Mouse (Mus musculus) megakaryocyte progenitor cell, adult 5-6 weeks (primary cell): ENCODE results near the gene Brpf1. TPM values are rescaled to one million over a fixed set of nuclear protein-coding genes. Genes with fewer than 3 reads are reported as not detected.

Experiments used
- ATAC-seq: replicated peaks from 2 replicates; pipeline ENCODE4 v1.8.0; 2016; ENCODE audit warnings: mild to moderate bottlenecking, moderate TSS enrichment, inconsistent platforms; ENCODE audit not compliant: poor library complexity
- total RNA-seq, 2 experiments: library from RNA; stranded (forward) in 1 of 2; stranded (reverse) in 1 of 2; fragments of 157-497, 149-512 nt in 1 of 2; fragments of 200-1000 nt in 1 of 2; gene quantifications; 2 replicates each; pipeline versions ENCODE4 v1.2.3 to v1.2.4; 2015 to 2017

The Brpf1 gene
- total RNA-seq, 2 experiments from 2014 or later = 33.9 to 36.6 TPM

- peak; percentile 83 for ATAC-seq
Measured at GRCm38 (mm10) chr6:113351653-113352052, 44.7 kb downstream of the Brpf1 start.

- no peak for ATAC-seq
Measured at GRCm38 (mm10) chr6:113352820-113353219, 45.9 kb downstream of the Brpf1 start.

- ATAC-seq = no peak
Measured at GRCm38 (mm10) chr6:113353696-113354095, 46.8 kb downstream of the Brpf1 start.

- ATAC-seq = no peak
Measured at GRCm38 (mm10) chr6:113361476-113361875, 54.5 kb downstream of the Brpf1 start.

GRCm38 (mm10) chr6:113362241-113362640, 55.3 kb downstream of the Brpf1 start:
- ATAC-seq = no peak

- ATAC-seq = no peak
Measured at GRCm38 (mm10) chr6:113364518-113365135, 57.7 kb downstream of the Brpf1 start.

GRCm38 (mm10) chr6:113366639-113367038, 59.7 kb downstream of the Brpf1 start:
- ATAC-seq = no peak

GRCm38 (mm10) chr6:113367574-113367973, 60.6 kb downstream of the Brpf1 start:
- no peak for ATAC-seq

- no peak for ATAC-seq
Measured at GRCm38 (mm10) chr6:113368124-113368523, 61.2 kb downstream of the Brpf1 start.

GRCm38 (mm10) chr6:113368577-113368976, 61.6 kb downstream of the Brpf1 start:
- no peak for ATAC-seq

GRCm38 (mm10) chr6:113370194-113370929, 63.4 kb downstream of the Brpf1 start:
- ATAC-seq = no peak

GRCm38 (mm10) chr6:113373491-113373890, 66.6 kb downstream of the Brpf1 start:
- peak; percentile 17 for ATAC-seq

Other genes starting within 250 kb of the Brpf1 start
- 99.9 and 127 TPM in 2 replicates for gene Setd5, start 229.8 kb upstream of the Brpf1 start, total RNA-seq (2015)
- gene Setd5, start 229.8 kb upstream of the Brpf1 start, total RNA-seq (2017) = 48.3 and 73.6 TPM in 2 replicates
- 0.15 and 0.39 TPM in 2 replicates for gene Lhfpl4, start 111.8 kb upstream of the Brpf1 start, total RNA-seq (2015)
- gene Lhfpl4, start 111.8 kb upstream of the Brpf1 start, total RNA-seq (2017) = not detected in 2 replicates
- 22.7 and 24.3 TPM in 2 replicates for gene Mtmr14, start 69.3 kb upstream of the Brpf1 start, total RNA-seq (2015)
- gene Mtmr14, start 69.3 kb upstream of the Brpf1 start, total RNA-seq (2017) = 39.7 and 55.8 TPM in 2 replicates
- gene Cpne9, start 24.8 kb upstream of the Brpf1 start, total RNA-seq (2015) = 0.49 TPM in 1 of 2 replicates, not detected in the other
- not detected in 2 replicates for gene Cpne9, start 24.8 kb upstream of the Brpf1 start, total RNA-seq (2017)
- gene Ogg1, start 19.8 kb downstream of the Brpf1 start, total RNA-seq (2015) = 12.7 and 13.4 TPM in 2 replicates
- gene Ogg1, start 19.8 kb downstream of the Brpf1 start, total RNA-seq (2017) = 4.1 and 9.7 TPM in 2 replicates
- gene Camk1, start 36.8 kb downstream of the Brpf1 start, total RNA-seq (2015) = 10.2 and 15.2 TPM in 2 replicates
- gene Camk1, start 36.8 kb downstream of the Brpf1 start, total RNA-seq (2017) = 16.6 and 24.3 TPM in 2 replicates
- gene Tada3, start 70.7 kb downstream of the Brpf1 start, total RNA-seq (2015) = 23.0 and 24.5 TPM in 2 replicates
- 11.9 and 13.9 TPM in 2 replicates for gene Tada3, start 70.7 kb downstream of the Brpf1 start, total RNA-seq (2017)
- 171 and 208 TPM in 2 replicates for gene Arpc4, start 71.0 kb downstream of the Brpf1 start, total RNA-seq (2015)
- gene Arpc4, start 71.0 kb downstream of the Brpf1 start, total RNA-seq (2017) = 306 and 331 TPM in 2 replicates
- gene Ttll3, start 82.1 kb downstream of the Brpf1 start, total RNA-seq (2015) = 2.5 and 4.3 TPM in 2 replicates
- 2.0 and 2.9 TPM in 2 replicates for gene Ttll3, start 82.1 kb downstream of the Brpf1 start, total RNA-seq (2017)
- 3.5 and 5.7 TPM in 2 replicates for gene Rpusd3, start 112.2 kb downstream of the Brpf1 start, total RNA-seq (2015)
- 9.2 and 11.8 TPM in 2 replicates for gene Rpusd3, start 112.2 kb downstream of the Brpf1 start, total RNA-seq (2017)
- not detected in 2 replicates for gene Cidec, start 128.6 kb downstream of the Brpf1 start, total RNA-seq (2015)
- gene Cidec, start 128.6 kb downstream of the Brpf1 start, total RNA-seq (2017) = not detected in 2 replicates
- 76.3 and 85.0 TPM in 2 replicates for gene Jagn1, start 135.4 kb downstream of the Brpf1 start, total RNA-seq (2015)
- 21.7 and 28.0 TPM in 2 replicates for gene Jagn1, start 135.4 kb downstream of the Brpf1 start, total RNA-seq (2017)
- 0.44 and 1.2 TPM in 2 replicates for gene Il17re, start 151.3 kb downstream of the Brpf1 start, total RNA-seq (2015)
- gene Il17re, start 151.3 kb downstream of the Brpf1 start, total RNA-seq (2017) = 0.21 and 0.34 TPM in 2 replicates
- not detected in 2 replicates for gene Il17rc, start 164.3 kb downstream of the Brpf1 start, total RNA-seq (2015)
- not detected in 2 replicates for gene Il17rc, start 164.3 kb downstream of the Brpf1 start, total RNA-seq (2017)
- 5.9 and 6.1 TPM in 2 replicates for gene Creld1, start 176.2 kb downstream of the Brpf1 start, total RNA-seq (2015)
- 4.7 and 6.6 TPM in 2 replicates for gene Creld1, start 176.2 kb downstream of the Brpf1 start, total RNA-seq (2017)
- gene Prrt3, start 194.8 kb downstream of the Brpf1 start, total RNA-seq (2015) = not detected in 2 replicates
- not detected in 2 replicates for gene Prrt3, start 194.8 kb downstream of the Brpf1 start, total RNA-seq (2017)
- gene Emc3, start 224.5 kb downstream of the Brpf1 start, total RNA-seq (2015) = 60.4 and 64.5 TPM in 2 replicates
- gene Emc3, start 224.5 kb downstream of the Brpf1 start, total RNA-seq (2017) = 31.7 and 34.5 TPM in 2 replicates
- 24.0 and 24.3 TPM in 2 replicates for gene Fancd2, start 224.5 kb downstream of the Brpf1 start, total RNA-seq (2015)
- 26.6 and 27.4 TPM in 2 replicates for gene Fancd2, start 224.5 kb downstream of the Brpf1 start, total RNA-seq (2017)